Mouse (Mus musculus) cerebral cortex, adult 2 months (tissue): ENCODE measurements around the gene Nfia.

Experiments
- WGBS: fragments of 180-500 bp; shearing (Covaris S2); methylation state at CpG from one replicate; pipeline ENCODE4 v1.1.7; 2018; 5-methylcytosine and 5-hydroxymethylcytosine counted together

Nfia gene

GRCm38 (mm10) chr4:97783073-97783879, 10.7 kb downstream of the Nfia start:
- WGBS = 90% methylated on average over 26 of the region's 26 CpGs

GRCm38 (mm10) chr4:97784236-97784635, 11.7 kb downstream of the Nfia start:
- 67% methylated on average over 11 of the region's 11 CpGs for WGBS

- WGBS = 71% methylated on average over 8 of the region's 8 CpGs
Measured at GRCm38 (mm10) chr4:97785547-97786271, 13.2 kb downstream of the Nfia start.

- WGBS = 74% methylated on average over 8 of the region's 8 CpGs
Measured at GRCm38 (mm10) chr4:97786571-97786970, 14.0 kb downstream of the Nfia start.

- WGBS = 42% methylated on average over 3 of the region's 3 CpGs
Measured at GRCm38 (mm10) chr4:97787515-97787914, 15.0 kb downstream of the Nfia start.

GRCm38 (mm10) chr4:97788537-97788936, 16.0 kb downstream of the Nfia start:
- WGBS = 61% methylated on average over 4 of the region's 4 CpGs

GRCm38 (mm10) chr4:97793931-97794330, 21.4 kb downstream of the Nfia start:
- WGBS = 75% methylated on average over 10 of the region's 10 CpGs

GRCm38 (mm10) chr4:97794865-97795264, 22.3 kb downstream of the Nfia start:
- WGBS = 75% methylated on average over 4 of the region's 4 CpGs

GRCm38 (mm10) chr4:97795957-97796356, 23.4 kb downstream of the Nfia start:
- 49% methylated on average over 5 of the region's 5 CpGs for WGBS

GRCm38 (mm10) chr4:97796505-97796904, 24.0 kb downstream of the Nfia start:
- WGBS = 43% methylated on average over 10 of the region's 10 CpGs

GRCm38 (mm10) chr4:97803791-97804190, 31.3 kb downstream of the Nfia start:
- WGBS = 76% methylated on average over 3 of the region's 3 CpGs

GRCm38 (mm10) chr4:97804638-97805037, 32.1 kb downstream of the Nfia start:
- WGBS = 84% methylated on average over 5 of the region's 5 CpGs

- 45% methylated on average over 2 of the region's 2 CpGs for WGBS
Measured at GRCm38 (mm10) chr4:97805255-97805654, 32.7 kb downstream of the Nfia start.

- 56% methylated on average over 7 of the region's 7 CpGs for WGBS
Measured at GRCm38 (mm10) chr4:97805896-97806808, 33.6 kb downstream of the Nfia start.

GRCm38 (mm10) chr4:97806924-97807323, 34.4 kb downstream of the Nfia start:
- 95% methylated on average over 2 of the region's 2 CpGs for WGBS

- WGBS = 79% methylated on average over 3 of the region's 3 CpGs
Measured at GRCm38 (mm10) chr4:97808885-97809284, 36.4 kb downstream of the Nfia start.

GRCm38 (mm10) chr4:97809582-97810295, 37.2 kb downstream of the Nfia start:
- 73% methylated on average over 4 of the region's 4 CpGs for WGBS

- WGBS = 79% methylated on average over 7 of the region's 7 CpGs
Measured at GRCm38 (mm10) chr4:97810348-97810939, 37.9 kb downstream of the Nfia start.

GRCm38 (mm10) chr4:97813035-97813434, 40.5 kb downstream of the Nfia start:
- WGBS = 85% methylated on average over 5 of the region's 5 CpGs

GRCm38 (mm10) chr4:97813996-97814395, 41.5 kb downstream of the Nfia start:
- WGBS = 63% methylated on average over 4 of the region's 4 CpGs

- WGBS = 81% methylated on average over 7 of the region's 7 CpGs
Measured at GRCm38 (mm10) chr4:97814515-97814914, 42.0 kb downstream of the Nfia start.
